Mouse (Mus musculus) neural tube, embryonic 11.5 days (tissue): ENCODE measurements at regions not wholly inside any gene's neighbourhood (a gene's known extent, or its start where the extent isn't known, plus 50 kb on each side); places are given as distances from the start of the nearest gene placed in this dataset.

Source experiments
- ATAC-seq: fragments of 200-750 bp; cut with Nextera tagmentation; 2 replicates; pipeline ENCODE4 v1.8.0; 2017; ENCODE audit warnings: moderate number of reproducible peaks, mild to moderate bottlenecking, moderate TSS enrichment, moderate library complexity; ENCODE audit not compliant: insufficient read depth, low FRiP score, low TSS enrichment
- DNase-seq: peaks from one replicate; pipeline ENCODE4 v3.0.0-alpha.2; 2015; ENCODE audit warnings: low spot score
- H3K27ac ChIP-seq: fragments of 300-500 bp; sonication (generic); 2 replicates; pipeline ENCODE4 v1.5.1; 2014; ENCODE audit warnings: low read depth, mild to moderate bottlenecking, low read length
- H3K27me3 ChIP-seq: fragments of 300-500 bp; sonication (generic); 2 replicates; pipeline ENCODE4 v1.6.1; 2014; ENCODE audit warnings: mild to moderate bottlenecking, low read length, mixed read lengths; ENCODE audit not compliant: control insufficient read depth, insufficient read depth
- H3K36me3 ChIP-seq: fragments of 300-500 bp; sonication (generic); 2 replicates; pipeline ENCODE4 v1.6.1; 2014; ENCODE audit warnings: mild to moderate bottlenecking, low read length, moderate library complexity, mixed read lengths; ENCODE audit not compliant: control insufficient read depth, insufficient read depth
- H3K4me1 ChIP-seq: fragments of 300-500 bp; sonication (generic); 2 replicates; pipeline ENCODE4 v1.6.1; 2014; ENCODE audit warnings: low read length, mixed read lengths; ENCODE audit not compliant: control insufficient read depth, insufficient read depth
- H3K4me2 ChIP-seq: fragments of 300-500 bp; sonication (generic); 2 replicates; pipeline ENCODE4 v1.6.1; 2014; ENCODE audit warnings: low read depth, mild to moderate bottlenecking, moderate library complexity
- H3K4me3 ChIP-seq: fragments of 300-500 bp; sonication (generic); 2 replicates; pipeline ENCODE4 v1.5.1; 2014; ENCODE audit warnings: low read depth, low read length
- H3K9ac ChIP-seq: fragments of 300-500 bp; sonication (generic); 2 replicates; pipeline ENCODE4 v1.6.1; 2014; ENCODE audit warnings: mild to moderate bottlenecking, low read length
- H3K9me3 ChIP-seq: fragments of 300-500 bp; sonication (generic); 2 replicates; pipeline ENCODE4 v1.6.1; 2016; ENCODE audit warnings: low read length; ENCODE audit not compliant: control insufficient read depth
- WGBS: fragments of 180-500 bp; shearing (Covaris S2); extraction: QIAGEN DNeasy Blood & Tissue Kit; methylation state at CpG from one replicate; pipeline ENCODE4 v1.1.7; 2014; 5-methylcytosine and 5-hydroxymethylcytosine counted together

DNA sequence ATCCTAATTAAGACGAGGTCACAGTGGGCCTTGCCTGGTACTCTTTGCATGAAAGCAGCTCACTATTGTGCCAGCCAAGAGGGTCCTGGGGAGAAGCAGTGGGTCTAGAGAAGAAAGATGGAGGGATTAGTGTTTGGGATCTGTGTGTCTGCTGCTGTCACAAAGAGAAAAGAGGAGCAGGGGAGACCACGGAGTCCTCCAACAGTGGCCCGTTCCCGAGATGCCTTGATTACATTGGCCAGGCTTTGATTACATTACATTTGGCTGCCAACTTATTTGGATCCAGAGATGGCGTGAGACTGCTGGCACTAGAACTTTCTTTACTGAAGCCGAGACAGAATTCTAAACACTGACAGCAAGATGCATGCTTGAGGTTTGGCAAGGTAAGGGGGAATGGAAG lies 78.4 kb upstream of the Slc1a3 start:
- DNase-seq: no peak
- H3K27me3 ChIP-seq: no peaks in the 10 kb centered on the region
- H3K9ac ChIP-seq: no peak overlapping the region
- 88% methylated on average over 6 of the region's 6 CpGs for WGBS
- no peak overlapping the region for H3K27ac ChIP-seq
- no peaks in the 10 kb centered on the region for H3K4me1 ChIP-seq
- H3K4me2 ChIP-seq: no peak overlapping the region
- H3K4me3 ChIP-seq: no peak overlapping the region
- no peak for ATAC-seq
- H3K36me3 ChIP-seq: no peaks in the 10 kb centered on the region
- no peaks in the 10 kb centered on the region for H3K9me3 ChIP-seq

DNA sequence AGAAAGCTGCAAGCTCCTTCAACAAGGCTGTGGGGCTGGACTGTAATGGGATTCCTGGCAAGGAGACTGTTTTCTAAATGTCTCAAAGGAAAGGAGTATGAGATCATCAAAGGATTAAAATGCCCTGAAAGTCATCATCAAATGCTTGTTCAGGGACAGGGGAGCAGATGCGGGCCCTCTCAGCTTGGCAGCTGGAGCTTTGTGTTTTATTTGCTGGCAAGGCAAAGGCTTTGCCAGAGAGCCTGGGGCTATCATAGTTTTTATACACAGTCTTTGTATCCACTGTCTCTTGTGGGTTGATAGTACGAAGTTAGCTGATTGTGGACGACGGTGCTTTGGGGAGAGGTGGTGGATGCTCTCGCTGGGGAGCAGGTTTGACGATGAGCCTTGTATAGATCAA lies 75.0 kb upstream of the Slc1a3 start:
- Histone ChIP-seq H3K36me3 (no peaks in the 10 kb centered on the region), H3K9me3 (no peaks in the 10 kb centered on the region), H3K27me3 (no peaks in the 10 kb centered on the region), H3K9ac (no peak overlapping the region), H3K4me1 (no peaks in the 10 kb centered on the region), H3K27ac (no peak overlapping the region), H3K4me3 (no peak overlapping the region), H3K4me2 (no peak overlapping the region)
- ATAC-seq: no peak
- DNase-seq: no peak
- 79% methylated on average over 6 of the region's 6 CpGs for WGBS

DNA sequence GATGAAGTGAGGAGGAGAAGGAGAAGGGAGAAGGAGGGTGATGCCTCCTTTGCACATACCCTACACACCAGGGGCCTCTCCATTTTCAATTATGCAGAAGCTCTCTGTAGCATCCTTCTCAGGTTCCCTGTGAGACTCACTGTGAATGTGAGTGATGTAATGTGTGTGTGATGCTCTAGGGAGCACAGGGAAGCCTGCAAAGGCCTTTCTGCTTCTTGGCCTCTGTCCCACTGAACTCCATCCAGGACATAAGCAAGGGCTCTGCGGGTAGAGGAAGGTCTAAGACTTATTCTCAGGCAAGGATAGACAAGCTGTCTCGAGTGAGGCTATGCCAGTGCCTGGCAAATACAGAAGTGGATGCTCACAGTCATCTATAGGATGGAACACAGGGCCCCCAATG lies 73.0 kb upstream of the Slc1a3 start:
- no peak overlapping the region for H3K4me3 ChIP-seq
- H3K4me2 ChIP-seq: no peak overlapping the region
- no peaks in the 10 kb centered on the region for H3K27me3 ChIP-seq
- ATAC-seq (no peak), DNase-seq (no peak)
- WGBS: 87% methylated on average over 2 of the region's 2 CpGs
- no peaks in the 10 kb centered on the region for H3K9me3 ChIP-seq
- 0 out of 2 replicates have a peak, but pooled peaks cover 2% of the 10 kb centered on the region for H3K4me1 ChIP-seq
- H3K36me3 ChIP-seq: no peaks in the 10 kb centered on the region
- H3K9ac ChIP-seq: no peak overlapping the region
- H3K27ac ChIP-seq: no peak overlapping the region

DNA sequence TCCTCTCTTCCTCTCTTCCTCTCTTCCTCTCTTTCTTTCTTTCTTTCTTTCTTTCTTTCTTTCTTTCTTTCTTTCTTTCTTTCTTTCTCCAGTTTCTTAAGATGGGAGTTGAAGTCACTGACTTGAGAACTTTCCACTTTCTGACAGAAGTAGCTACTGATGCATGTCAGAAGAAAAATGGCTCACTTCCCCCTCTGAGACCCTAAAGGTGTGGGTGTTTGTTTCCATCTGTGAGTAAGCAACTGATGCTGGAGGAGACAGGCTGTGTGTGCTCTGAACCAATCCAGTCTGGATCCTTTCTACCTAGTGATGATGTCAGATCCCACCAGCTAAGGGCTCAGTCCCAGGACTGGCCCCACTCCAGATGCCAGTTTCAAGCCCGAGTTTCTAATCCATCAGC lies 72.5 kb upstream of the Slc1a3 start:
- Histone ChIP-seq H3K4me3 (no peak overlapping the region), H3K4me1 (0 out of 2 replicates have a peak, but pooled peaks cover 2% of the 10 kb centered on the region), H3K27me3 (no peaks in the 10 kb centered on the region), H3K9ac (no peak overlapping the region), H3K4me2 (no peak overlapping the region), H3K36me3 (no peaks in the 10 kb centered on the region), H3K27ac (no peak overlapping the region), H3K9me3 (no peaks in the 10 kb centered on the region)
- no peak for ATAC-seq
- no peak for DNase-seq
- WGBS: 68% methylated on average over 1 of the region's 1 CpGs

DNA sequence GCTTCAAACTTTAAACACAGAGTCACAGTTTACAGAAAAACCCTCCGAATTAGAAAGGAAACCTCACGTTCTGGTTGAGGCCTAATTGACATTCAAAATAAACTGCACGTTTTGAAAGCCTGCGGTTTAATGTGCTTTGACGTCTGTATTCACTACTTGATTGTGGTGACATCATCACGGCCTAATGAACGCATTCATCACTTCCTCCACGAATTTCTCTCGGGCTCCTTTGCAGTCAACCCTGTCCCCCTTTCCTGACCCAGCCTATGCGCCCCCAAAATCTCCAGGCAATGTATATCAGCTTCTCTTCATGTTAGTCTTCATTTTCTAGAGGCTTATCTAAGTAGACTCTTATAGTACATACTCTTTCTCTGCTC lies 71.6 kb upstream of the Slc1a3 start:
- Histone ChIP-seq H3K9me3 (no peaks in the 10 kb centered on the region), H3K27me3 (no peaks in the 10 kb centered on the region), H3K27ac (no peak overlapping the region), H3K9ac (no peak overlapping the region), H3K4me1 (0 out of 2 replicates have a peak, but pooled peaks cover 2% of the 10 kb centered on the region), H3K4me3 (no peak overlapping the region), H3K4me2 (no peak overlapping the region), H3K36me3 (no peaks in the 10 kb centered on the region)
- DNase-seq (no peak), ATAC-seq (no peak)
- 65% methylated on average over 10 of the region's 10 CpGs for WGBS

DNA sequence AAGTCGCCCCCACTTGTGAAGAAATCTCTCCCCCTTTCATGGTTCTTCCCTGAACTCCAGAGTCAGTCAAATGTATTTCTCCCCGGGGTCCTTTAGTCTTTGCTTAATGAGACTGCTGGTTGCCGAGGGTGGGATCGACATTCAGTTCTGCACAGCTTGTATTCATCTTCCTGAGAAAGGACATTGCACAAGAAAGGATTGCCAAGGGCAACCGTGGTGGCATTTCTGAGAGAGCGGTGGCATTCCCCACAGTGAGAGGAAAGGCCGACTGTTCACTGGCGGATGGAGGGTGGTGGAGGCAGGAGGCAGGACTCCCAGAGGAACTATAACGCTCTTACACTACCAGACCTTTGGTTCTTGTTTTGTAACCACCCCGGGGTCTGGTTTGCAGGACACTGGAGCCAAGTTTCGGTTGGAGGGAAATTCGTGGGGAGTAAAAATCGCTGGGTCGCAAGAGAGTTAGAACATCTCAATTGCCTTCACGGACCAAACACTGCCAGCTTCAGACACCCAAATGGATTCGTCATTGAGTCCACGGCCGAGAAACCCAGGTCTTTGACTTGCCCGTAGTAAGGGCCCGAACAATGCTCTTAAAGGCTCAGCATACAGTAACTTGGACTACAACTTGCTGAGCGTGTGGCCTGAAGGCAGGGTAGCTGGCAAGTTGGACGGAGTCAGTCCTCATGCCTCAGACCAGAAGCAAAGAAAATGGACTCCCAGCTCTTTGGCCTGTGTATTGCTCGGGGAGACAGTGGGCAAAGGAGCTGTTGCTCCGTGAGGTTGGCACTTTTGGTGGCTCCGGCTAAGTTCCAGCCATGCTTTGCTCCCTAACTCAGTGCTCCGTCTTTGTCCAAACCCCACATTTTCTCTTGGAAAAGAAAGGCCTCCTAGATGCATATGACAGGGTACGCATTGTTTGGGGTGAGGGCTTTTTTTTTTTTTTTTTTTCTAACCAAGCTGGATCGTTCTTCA lies 70.9 kb upstream of the Slc1a3 start:
- Histone ChIP-seq H3K4me3 (no peak overlapping the region), H3K4me2 (no peak overlapping the region)

DNA sequence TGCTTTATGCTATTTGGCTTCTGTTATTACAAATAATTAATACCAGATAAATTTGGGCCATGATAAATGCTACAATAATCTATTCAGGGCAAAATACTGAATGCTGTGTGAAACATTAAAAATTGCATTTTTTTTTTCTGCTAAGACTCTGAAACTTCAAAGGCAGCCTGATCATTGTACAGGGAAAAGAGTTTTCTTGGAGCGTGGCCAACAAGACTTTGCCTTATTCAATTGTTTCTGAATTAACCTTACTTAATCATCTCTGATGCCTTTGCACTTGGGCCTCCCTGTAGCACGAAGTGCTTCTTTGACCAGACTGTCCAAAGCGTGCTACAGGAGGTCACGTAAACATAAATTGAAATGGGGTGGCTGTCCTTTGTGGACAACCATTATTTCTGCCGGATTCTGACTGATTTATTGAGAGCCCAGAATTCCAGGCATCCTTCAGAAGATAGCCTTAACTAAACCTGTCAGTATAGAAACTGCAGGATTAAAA lies 69.9 kb upstream of the Slc1a3 start:
- no peaks in the 10 kb centered on the region for H3K36me3 ChIP-seq
- H3K4me1 ChIP-seq: 0 out of 2 replicates have a peak, but pooled peaks cover 2% of the 10 kb centered on the region
- no peak overlapping the region for H3K9ac ChIP-seq
- 39% methylated on average over 5 of the region's 5 CpGs for WGBS
- peak; percentile 26; the same call in 1 of the 2 replicates for ATAC-seq
- no peak overlapping the region; the same call in 1 of the 2 replicates for H3K4me2 ChIP-seq
- H3K27ac ChIP-seq: peak overlapping the region; percentile 53; the same call in 1 of the 2 replicates
- no peaks in the 10 kb centered on the region for H3K9me3 ChIP-seq
- no peak for DNase-seq
- H3K27me3 ChIP-seq: no peaks in the 10 kb centered on the region
- H3K4me3 ChIP-seq: no peak overlapping the region

More for the DNA sequence above, 70.9 kb upstream of the Slc1a3 start:
- Histone ChIP-seq H3K4me1 (0 out of 2 replicates have a peak, but pooled peaks cover 2% of the 10 kb centered on the region), H3K36me3 (no peaks in the 10 kb centered on the region), H3K9ac (no peak overlapping the region), H3K9me3 (no peaks in the 10 kb centered on the region), H3K27me3 (no peaks in the 10 kb centered on the region), H3K27ac (peak overlapping the region; percentile 68)
- ATAC-seq (peak; percentile 81), DNase-seq (peak; percentile 79)
- WGBS: 62% methylated on average over 28 of the region's 28 CpGs

DNA sequence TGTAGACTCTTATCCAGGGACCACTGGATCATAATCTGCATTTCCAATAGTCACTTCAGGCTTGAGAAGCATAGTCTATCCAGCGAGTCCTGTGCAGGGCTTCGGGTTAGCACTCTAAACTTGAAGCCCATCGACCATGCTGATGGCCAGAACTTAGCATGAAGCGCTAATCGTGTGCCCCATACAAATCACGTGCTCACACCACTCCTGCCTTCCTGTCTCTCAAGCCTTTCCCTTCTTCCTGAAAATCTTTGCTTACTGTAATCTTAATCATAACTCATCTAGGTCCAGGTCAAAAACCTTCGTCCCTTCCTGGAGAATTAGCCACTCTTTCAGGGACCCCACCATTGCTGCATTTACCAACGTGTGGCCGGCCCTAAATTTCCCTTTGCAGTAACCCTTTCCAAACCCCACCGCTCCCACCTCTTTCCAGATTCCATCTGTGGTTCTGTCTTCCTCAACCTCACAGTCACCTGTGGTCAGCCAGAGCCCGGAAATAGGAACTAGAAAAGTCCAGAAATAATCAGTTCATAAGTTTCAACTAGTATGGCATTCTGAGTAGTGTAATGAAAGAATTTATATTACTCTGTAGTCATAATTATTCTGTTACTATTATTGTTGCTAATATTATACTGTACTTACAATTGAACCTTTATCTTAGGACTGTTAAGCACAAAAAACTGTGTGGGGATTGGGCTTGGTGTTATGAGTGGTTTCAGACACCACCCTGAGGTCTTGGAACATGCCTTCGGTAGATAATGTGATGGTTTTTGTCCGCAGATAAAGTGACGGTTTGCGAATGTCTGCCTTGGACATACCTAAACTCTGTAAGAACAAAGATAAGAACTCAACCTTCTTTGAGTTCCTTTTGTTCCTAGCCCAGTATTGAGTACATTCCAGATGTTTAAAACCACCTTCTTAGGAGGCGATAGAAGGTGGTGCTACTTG lies 57.3 kb upstream of the Slc1a3 start:
- Histone ChIP-seq H3K36me3 (no peaks in the 10 kb centered on the region), H3K27me3 (no peaks in the 10 kb centered on the region), H3K9ac (no peak overlapping the region), H3K4me2 (no peak overlapping the region), H3K4me3 (no peak overlapping the region), H3K9me3 (no peaks in the 10 kb centered on the region), H3K27ac (no peak overlapping the region), H3K4me1 (no peaks in the 10 kb centered on the region)
- DNase-seq (no peak), ATAC-seq (no peak)
- WGBS: 93% methylated on average over 16 of the region's 16 CpGs
